Mouse (Mus musculus): ENCODE data around the gene Gnao1.

Gnao1 gene

GRCm38 (mm10) chr8:93888702-93889480, 79.1 kb downstream of the Gnao1 start:
- DNase-seq (ENCODE audit: low read depth in 1 of 2, low spot score in 2 of 2): no peak

GRCm38 (mm10) chr8:93893556-93893955, 83.8 kb downstream of the Gnao1 start:
- DNase-seq (ENCODE audit: low read depth in 1 of 2, low spot score in 2 of 2): no peak

GRCm38 (mm10) chr8:93896841-93897551, 87.2 kb downstream of the Gnao1 start:
- no peak for DNase-seq (ENCODE audit: low read depth in 1 of 2, low spot score in 2 of 2)

GRCm38 (mm10) chr8:93898570-93898969, 88.8 kb downstream of the Gnao1 start:
- DNase-seq (ENCODE audit: low read depth in 1 of 2, low spot score in 2 of 2): no peak

GRCm38 (mm10) chr8:93902040-93902439, 92.3 kb downstream of the Gnao1 start:
- no peak for DNase-seq (ENCODE audit: low read depth in 1 of 2, low spot score in 2 of 2)

GRCm38 (mm10) chr8:93906961-93907360, 97.2 kb downstream of the Gnao1 start:
- no peak for DNase-seq (ENCODE audit: low read depth in 1 of 2, low spot score in 2 of 2)

GRCm38 (mm10) chr8:93907987-93908441, 98.2 kb downstream of the Gnao1 start:
- DNase-seq (ENCODE audit: low read depth in 1 of 2, low spot score in 2 of 2): no peak

GRCm38 (mm10) chr8:93908546-93908945, 98.8 kb downstream of the Gnao1 start:
- no peak for DNase-seq (ENCODE audit: low read depth in 1 of 2, low spot score in 2 of 2)

GRCm38 (mm10) chr8:93911715-93912555, 102.2 kb downstream of the Gnao1 start:
- no peak for DNase-seq (ENCODE audit: low read depth in 1 of 2, low spot score in 2 of 2)

GRCm38 (mm10) chr8:93917859-93918421, 108.2 kb downstream of the Gnao1 start:
- no peak for DNase-seq (ENCODE audit: low read depth in 1 of 2, low spot score in 2 of 2)

- DNase-seq (ENCODE audit: low read depth in 1 of 2, low spot score in 2 of 2): no peak
Observed at GRCm38 (mm10) chr8:93918580-93918979, 108.8 kb downstream of the Gnao1 start.

- no peak for DNase-seq (ENCODE audit: low read depth in 1 of 2, low spot score in 2 of 2)
Observed at GRCm38 (mm10) chr8:93919422-93919821, 109.7 kb downstream of the Gnao1 start.

GRCm38 (mm10) chr8:93919916-93920589, 110.3 kb downstream of the Gnao1 start:
- no peak for DNase-seq (ENCODE audit: low read depth in 1 of 2, low spot score in 2 of 2)

GRCm38 (mm10) chr8:93920590-93920948, 110.8 kb downstream of the Gnao1 start:
- no peak for DNase-seq (ENCODE audit: low read depth in 1 of 2, low spot score in 2 of 2)

- no peak for DNase-seq (ENCODE audit: low read depth in 1 of 2, low spot score in 2 of 2)
Observed at GRCm38 (mm10) chr8:93923897-93924334, 114.2 kb downstream of the Gnao1 start.

- DNase-seq (ENCODE audit: low read depth in 1 of 2, low spot score in 2 of 2): no peak
Observed at GRCm38 (mm10) chr8:93925513-93925912, 115.7 kb downstream of the Gnao1 start.

- DNase-seq (ENCODE audit: low read depth in 1 of 2, low spot score in 2 of 2): no peak
Observed at GRCm38 (mm10) chr8:93929233-93929632, 119.5 kb downstream of the Gnao1 start.

GRCm38 (mm10) chr8:93931336-93931735, 121.6 kb downstream of the Gnao1 start:
- DNase-seq (ENCODE audit: low read depth in 1 of 2, low spot score in 2 of 2): no peak

- DNase-seq (ENCODE audit: low read depth in 1 of 2, low spot score in 2 of 2): peak in 1 of 2 experiments; percentile 41
Observed at GRCm38 (mm10) chr8:93932873-93933272, 123.1 kb downstream of the Gnao1 start.

- DNase-seq (ENCODE audit: low read depth in 1 of 2, low spot score in 2 of 2): no peak
Observed at GRCm38 (mm10) chr8:93933288-93933687, 123.5 kb downstream of the Gnao1 start.

- no peak for DNase-seq (ENCODE audit: low read depth in 1 of 2, low spot score in 2 of 2)
Observed at GRCm38 (mm10) chr8:93938193-93938592, 128.4 kb downstream of the Gnao1 start.

Data from monocyte, adult 2 months (primary cell).